Mouse (Mus musculus) stomach, embryonic 16.5 days (tissue): ENCODE measurements around the gene Enox1. TPM values are rescaled to one million over a fixed set of nuclear protein-coding genes. Genes with fewer than 3 reads are reported as not detected.

Source experiments
- ATAC-seq: fragments of 200-750 bp; cut with Nextera tagmentation; 2 replicates; pipeline ENCODE4 v1.8.0; 2017; ENCODE audit warnings: moderate number of reproducible peaks, moderate TSS enrichment; ENCODE audit not compliant: insufficient read depth, low FRiP score
- H3K27ac ChIP-seq: fragments of 300-500 bp; sonication (generic); 2 replicates; pipeline ENCODE4 v1.5.1; 2014; ENCODE audit warnings: low read length
- H3K27me3 ChIP-seq: fragments of 300-500 bp; sonication (generic); 2 replicates; pipeline ENCODE4 v1.6.1; 2014; ENCODE audit warnings: low read length, control low read depth, mixed read lengths; ENCODE audit not compliant: control insufficient read depth, insufficient read depth
- H3K36me3 ChIP-seq: fragments of 300-500 bp; sonication (generic); 2 replicates; pipeline ENCODE4 v1.6.1; 2014; ENCODE audit warnings: low read length; ENCODE audit not compliant: control insufficient read depth, insufficient read depth
- H3K4me1 ChIP-seq: fragments of 300-500 bp; sonication (generic); 2 replicates; pipeline ENCODE4 v1.6.1; 2014; ENCODE audit warnings: low read length, control low read depth, mixed read lengths; ENCODE audit not compliant: control insufficient read depth, insufficient read depth
- H3K4me2 ChIP-seq: fragments of 300-500 bp; sonication (generic); 2 replicates; pipeline ENCODE4 v1.6.1; 2014; ENCODE audit warnings: low read depth, low read length, mixed read lengths
- H3K4me3 ChIP-seq: fragments of 300-500 bp; sonication (generic); replicated peaks from 2 replicates; pipeline ENCODE4 v1.5.1; 2014; ENCODE audit warnings: mild to moderate bottlenecking, low read length
- H3K9ac ChIP-seq: fragments of 300-500 bp; sonication (generic); 2 replicates; pipeline ENCODE4 v1.6.1; 2014; ENCODE audit warnings: low read length
- H3K9me3 ChIP-seq: fragments of 300-500 bp; sonication (generic); replicated peaks from 2 replicates; pipeline ENCODE4 v1.6.1; 2016; ENCODE audit warnings: low read length, control low read depth; ENCODE audit not compliant: control insufficient read depth
- WGBS: fragments of 180-500 bp; shearing (Covaris S2); extraction: QIAGEN DNeasy Blood & Tissue Kit; methylation state at CpG from one replicate; pipeline ENCODE4 v1.1.7; 2014; 5-methylcytosine and 5-hydroxymethylcytosine counted together
- polyA plus RNA-seq: library from polyadenylated mRNA; unstranded; fragments of >200 nt; fragmentation: Nextera tagmentation; extraction: Ambion mirVana; gene quantifications from 2 replicates; pipeline ENCODE4 v1.2.1, GENCODE M21; 2015

The Enox1 gene
- polyA plus RNA-seq, 1 experiment from 2014 or later = 6.6 TPM

DNA sequence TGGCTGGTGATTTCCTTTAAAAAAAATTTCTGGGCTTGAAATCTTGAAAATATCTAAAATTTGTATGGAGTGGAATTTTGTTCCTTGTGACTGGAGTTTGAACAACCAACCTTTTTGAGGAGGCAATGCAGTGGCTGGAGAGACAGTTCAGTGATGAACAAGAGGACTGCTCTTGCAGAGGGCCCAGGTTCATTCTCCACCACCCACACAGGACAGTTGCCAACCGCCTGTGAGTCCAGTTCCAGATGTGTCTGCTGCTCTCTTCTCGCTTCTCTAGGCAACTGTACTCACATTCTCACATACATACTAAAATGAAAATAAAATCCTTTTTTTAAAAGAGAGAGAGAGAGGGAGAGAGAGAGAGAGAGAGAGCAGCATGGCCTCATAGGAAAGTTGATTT, 212.5 kb downstream of the Enox1 start:
- H3K36me3 ChIP-seq = no peaks in the 10 kb centered on the region
- H3K27ac ChIP-seq = no peak overlapping the region
- H3K4me1 ChIP-seq = no peaks in the 10 kb centered on the region; the same call in 1 of the 2 replicates
- no peak overlapping the region for H3K9ac ChIP-seq
- no peak overlapping the region for H3K4me3 ChIP-seq
- WGBS = 65% methylated on average over 2 of the region's 2 CpGs
- no peaks in the 10 kb centered on the region for H3K9me3 ChIP-seq
- no peak overlapping the region for H3K4me2 ChIP-seq
- no peak for ATAC-seq
- no peaks in the 10 kb centered on the region for H3K27me3 ChIP-seq

DNA sequence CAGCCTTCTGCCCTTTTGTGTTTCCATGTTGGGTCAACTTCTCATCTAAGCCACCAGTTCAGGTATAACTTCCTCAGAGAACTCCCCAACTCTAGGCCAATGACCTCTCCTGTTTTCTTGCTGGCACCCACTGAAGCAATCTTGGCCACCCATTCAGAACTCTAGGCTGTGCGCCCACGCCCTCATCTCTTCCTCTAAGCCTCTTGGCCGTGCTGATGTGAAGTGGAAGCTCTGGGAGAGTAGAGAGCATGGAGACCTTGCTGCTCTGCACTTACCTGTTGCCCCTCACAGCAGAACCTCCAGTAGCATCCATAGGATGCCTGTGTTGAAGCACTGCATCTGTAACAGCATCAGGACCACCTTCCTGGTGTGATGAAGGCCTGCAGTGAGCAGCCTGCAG, 214.0 kb downstream of the Enox1 start:
- 89% methylated on average over 3 of the region's 3 CpGs for WGBS
- no peak for ATAC-seq
- Histone ChIP-seq H3K27me3 (no peaks in the 10 kb centered on the region), H3K4me2 (no peak overlapping the region), H3K9ac (no peak overlapping the region), H3K36me3 (no peaks in the 10 kb centered on the region), H3K27ac (no peak overlapping the region), H3K4me3 (no peak overlapping the region), H3K4me1 (no peaks in the 10 kb centered on the region; the same call in 1 of the 2 replicates), H3K9me3 (no peaks in the 10 kb centered on the region)

DNA sequence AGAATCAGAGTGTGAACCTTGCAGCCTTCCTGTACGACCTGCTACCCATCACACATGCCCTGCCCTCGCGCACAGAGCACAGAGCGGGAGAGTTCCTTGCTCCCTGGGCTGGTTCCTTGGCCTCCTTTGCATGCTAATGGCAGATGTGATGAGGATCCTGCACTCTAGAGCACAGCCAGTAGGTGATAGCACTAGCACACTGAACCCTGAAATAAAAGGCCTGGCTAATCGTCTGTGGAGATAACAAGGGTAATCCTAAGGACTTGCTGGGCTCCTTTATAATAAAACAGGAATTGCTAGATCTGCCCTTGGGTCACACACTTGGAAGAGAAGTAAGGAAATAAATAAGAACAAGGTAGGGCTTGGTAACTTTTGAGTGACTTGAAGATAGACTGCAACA, 215.4 kb downstream of the Enox1 start:
- Histone ChIP-seq H3K27ac (no peak overlapping the region), H3K36me3 (no peaks in the 10 kb centered on the region), H3K9ac (no peak overlapping the region), H3K4me2 (no peak overlapping the region), H3K4me1 (no peaks in the 10 kb centered on the region; the same call in 1 of the 2 replicates), H3K9me3 (no peaks in the 10 kb centered on the region), H3K27me3 (no peaks in the 10 kb centered on the region), H3K4me3 (no peak overlapping the region)
- 69% methylated on average over 5 of the region's 5 CpGs for WGBS
- ATAC-seq = no peak

DNA sequence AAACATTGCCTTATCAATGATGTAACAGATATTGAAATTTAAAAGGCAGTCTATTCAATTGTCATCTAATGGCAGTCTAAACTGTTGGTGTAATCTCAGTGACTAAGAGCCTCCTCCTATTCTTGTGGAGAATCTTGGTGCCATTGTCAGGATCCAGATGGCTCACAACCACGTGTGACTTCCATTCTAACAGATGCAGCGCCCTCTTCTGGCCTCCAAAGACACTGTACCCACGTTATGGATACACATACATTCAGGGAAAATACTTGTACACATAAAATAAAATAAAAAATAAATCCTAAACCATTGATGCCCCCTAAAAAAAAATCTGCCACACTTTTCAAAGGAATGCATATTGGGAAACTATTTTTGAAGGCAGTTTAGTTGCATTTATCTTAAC, 216.6 kb downstream of the Enox1 start:
- Histone ChIP-seq H3K27me3 (no peaks in the 10 kb centered on the region), H3K27ac (no peak overlapping the region), H3K4me2 (no peak overlapping the region), H3K4me1 (no peaks in the 10 kb centered on the region; the same call in 1 of the 2 replicates), H3K9me3 (no peaks in the 10 kb centered on the region), H3K4me3 (no peak overlapping the region), H3K9ac (no peak overlapping the region), H3K36me3 (no peaks in the 10 kb centered on the region)
- 76% methylated on average over 3 of the region's 3 CpGs for WGBS
- no peak for ATAC-seq

DNA sequence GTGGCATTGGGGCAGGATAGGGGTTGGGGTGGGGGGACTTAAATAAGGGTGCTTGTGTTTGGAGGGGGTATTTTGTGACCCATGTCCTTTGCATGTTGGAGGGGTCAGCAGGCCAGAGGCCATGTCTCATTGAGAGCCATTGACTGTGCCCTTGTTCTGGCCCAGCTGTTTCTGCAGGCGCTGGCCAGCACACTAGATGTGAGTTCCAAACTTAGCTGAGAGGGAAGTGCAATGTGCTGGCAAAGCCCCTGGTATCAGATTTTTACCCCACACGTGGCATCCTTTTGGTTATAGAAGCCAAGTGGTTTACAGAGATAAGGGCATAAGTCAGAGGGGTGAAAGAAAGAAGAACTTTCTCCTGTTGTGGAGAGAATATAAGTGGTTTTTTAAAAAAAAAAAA, 218.5 kb downstream of the Enox1 start:
- Histone ChIP-seq H3K9ac (no peak overlapping the region), H3K4me3 (no peak overlapping the region), H3K27ac (no peak overlapping the region), H3K27me3 (no peaks in the 10 kb centered on the region), H3K4me1 (no peaks in the 10 kb centered on the region), H3K4me2 (no peak overlapping the region), H3K36me3 (no peaks in the 10 kb centered on the region), H3K9me3 (no peaks in the 10 kb centered on the region)
- WGBS = 62% methylated on average over 2 of the region's 2 CpGs
- no peak for ATAC-seq

DNA sequence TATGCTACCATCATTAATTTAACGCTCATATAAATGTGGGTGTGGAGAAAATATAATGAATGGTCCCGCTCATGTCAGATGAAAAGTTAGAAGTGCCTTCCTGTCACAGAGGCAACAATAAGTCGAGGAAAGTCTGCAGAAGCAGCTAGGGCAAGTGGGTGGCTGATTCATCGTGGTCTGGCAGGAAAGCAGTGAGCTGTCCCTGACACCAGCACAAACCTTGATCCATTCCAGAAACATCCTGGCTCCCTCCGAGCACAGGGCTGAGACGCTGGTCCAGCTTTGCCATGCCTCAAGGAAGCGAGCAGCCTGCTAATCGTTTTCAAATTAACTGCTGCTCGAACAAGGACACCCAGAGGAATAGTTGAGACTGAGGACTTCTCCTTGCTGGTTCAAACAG, 219.1 kb downstream of the Enox1 start:
- no peak overlapping the region for H3K9ac ChIP-seq
- H3K36me3 ChIP-seq = no peaks in the 10 kb centered on the region
- H3K4me1 ChIP-seq = no peaks in the 10 kb centered on the region
- no peak overlapping the region for H3K4me3 ChIP-seq
- no peak overlapping the region for H3K4me2 ChIP-seq
- ATAC-seq = no peak
- 35% methylated on average over 9 of the region's 9 CpGs for WGBS
- no peak overlapping the region for H3K27ac ChIP-seq
- no peaks in the 10 kb centered on the region for H3K27me3 ChIP-seq
- no peaks in the 10 kb centered on the region for H3K9me3 ChIP-seq

DNA sequence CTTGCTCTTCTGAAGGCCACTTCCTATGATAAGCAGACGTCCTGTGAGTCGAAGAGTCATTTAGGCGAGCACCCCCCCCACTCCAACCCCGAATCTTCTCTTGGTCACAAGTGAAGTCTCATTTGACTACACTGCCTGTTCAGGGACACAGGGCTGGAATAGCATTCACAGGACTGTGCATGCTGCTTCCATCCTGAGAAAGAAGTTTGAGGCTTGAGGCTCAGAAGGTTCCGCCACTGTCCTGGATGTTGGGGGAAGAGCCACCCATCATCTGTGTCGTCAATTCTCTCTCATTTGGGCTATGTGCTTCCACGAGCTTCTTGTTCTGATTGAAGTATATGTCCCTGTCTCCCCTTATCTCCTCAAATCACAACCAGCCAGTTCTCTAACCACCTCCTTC, 220.2 kb downstream of the Enox1 start:
- no peak overlapping the region for H3K9ac ChIP-seq
- no peaks in the 10 kb centered on the region for H3K36me3 ChIP-seq
- H3K27me3 ChIP-seq = no peaks in the 10 kb centered on the region
- ATAC-seq = no peak
- no peaks in the 10 kb centered on the region for H3K9me3 ChIP-seq
- no peaks in the 10 kb centered on the region for H3K4me1 ChIP-seq
- H3K4me2 ChIP-seq = no peak overlapping the region
- H3K4me3 ChIP-seq = no peak overlapping the region
- WGBS = 74% methylated on average over 7 of the region's 7 CpGs
- H3K27ac ChIP-seq = no peak overlapping the region

DNA sequence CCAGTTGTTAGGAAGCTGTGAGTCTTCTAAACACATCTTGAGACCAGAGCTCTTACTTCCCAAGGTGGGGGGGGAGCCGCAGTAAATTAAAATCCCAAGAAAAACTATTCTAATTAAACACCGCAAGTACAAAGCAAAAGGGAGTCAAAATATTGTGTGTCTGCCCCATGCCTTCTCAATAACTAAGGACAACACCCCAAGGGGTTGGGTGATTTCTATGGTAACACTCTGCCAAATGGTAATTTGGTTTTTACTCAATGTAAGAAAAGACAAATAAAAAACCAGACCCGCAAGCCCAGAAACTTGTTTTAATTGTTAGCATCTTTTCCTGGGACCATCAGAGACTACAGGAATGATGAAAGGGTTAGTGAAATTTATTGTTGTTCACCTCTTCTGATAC, 220.9 kb downstream of the Enox1 start:
- H3K9me3 ChIP-seq = no peaks in the 10 kb centered on the region
- H3K4me1 ChIP-seq = no peaks in the 10 kb centered on the region
- WGBS = 90% methylated on average over 3 of the region's 3 CpGs
- H3K36me3 ChIP-seq = no peaks in the 10 kb centered on the region
- no peaks in the 10 kb centered on the region for H3K27me3 ChIP-seq
- no peak overlapping the region for H3K27ac ChIP-seq
- no peak for ATAC-seq
- H3K4me2 ChIP-seq = no peak overlapping the region
- no peak overlapping the region for H3K9ac ChIP-seq
- H3K4me3 ChIP-seq = no peak overlapping the region

DNA sequence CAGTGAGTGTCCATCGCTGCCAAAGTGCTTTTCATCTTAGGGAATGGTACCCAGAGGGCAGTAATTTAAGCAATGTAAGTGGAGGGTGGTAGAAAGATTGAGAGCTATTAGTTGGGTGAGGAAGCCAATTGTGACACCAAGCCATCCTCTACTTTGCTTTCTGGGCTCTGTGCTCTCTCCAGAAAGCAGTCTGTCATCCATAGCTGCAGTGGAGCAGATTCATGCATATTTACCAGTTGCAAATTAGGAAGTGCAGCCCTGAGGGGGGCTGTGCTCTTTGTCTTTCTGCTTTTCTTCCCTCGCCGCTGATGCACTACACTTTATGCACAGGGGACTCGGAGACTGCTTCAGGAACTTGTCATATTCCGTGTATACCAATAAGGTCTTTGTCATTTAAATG, 221.3 kb downstream of the Enox1 start:
- Histone ChIP-seq H3K4me2 (no peak overlapping the region), H3K27me3 (no peaks in the 10 kb centered on the region), H3K4me1 (no peaks in the 10 kb centered on the region), H3K36me3 (no peaks in the 10 kb centered on the region), H3K4me3 (no peak overlapping the region), H3K9me3 (no peaks in the 10 kb centered on the region), H3K9ac (no peak overlapping the region), H3K27ac (no peak overlapping the region)
- no peak for ATAC-seq
- 76% methylated on average over 5 of the region's 5 CpGs for WGBS

DNA sequence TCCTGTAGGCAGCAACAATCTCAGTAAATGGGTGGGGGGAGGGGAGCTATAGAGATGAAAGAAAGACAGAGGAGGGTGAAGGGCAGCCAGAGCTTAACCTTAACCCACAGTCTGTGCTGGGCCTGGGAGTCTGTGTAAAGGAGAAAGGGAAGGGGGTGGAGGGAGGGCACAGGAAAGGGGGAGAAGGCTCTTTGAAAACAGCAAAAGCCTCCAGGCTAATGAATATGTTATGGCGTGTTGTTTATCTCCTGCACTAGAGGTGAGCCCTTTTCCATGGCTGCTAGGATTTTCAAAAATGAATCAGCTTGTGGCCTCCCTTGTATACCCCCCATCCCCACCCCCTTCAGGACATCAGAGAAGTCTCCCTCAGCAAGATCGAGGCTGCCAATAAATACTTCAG, 225.0 kb downstream of the Enox1 start:
- H3K4me2 ChIP-seq = no peak overlapping the region
- H3K27me3 ChIP-seq = no peaks in the 10 kb centered on the region
- H3K27ac ChIP-seq = no peak overlapping the region
- H3K4me3 ChIP-seq = no peak overlapping the region
- H3K9me3 ChIP-seq = no peaks in the 10 kb centered on the region
- H3K36me3 ChIP-seq = no peaks in the 10 kb centered on the region
- ATAC-seq = no peak
- no peaks in the 10 kb centered on the region for H3K4me1 ChIP-seq
- 45% methylated on average over 2 of the region's 2 CpGs for WGBS
- no peak overlapping the region for H3K9ac ChIP-seq
